ENCODE assay signal across 12 mouse cellular contexts in genomic region chr10:90723941-90724341, GRCm38 (mm10).
DNase-seq lines count a peak whose midpoint lies in the region; ATAC-seq and TF ChIP-seq lines count a peak whose summit lies in the region.
"Had no signal": no experiment of that assay in that cellular context is flagged by ENCODE, and none has a peak within 500 bp of the region (broad histone marks: within the 10 kb centered on the region; RNA-seq: fewer than 3 reads in every experiment).

No protein-coding gene starts in this region.

- intact Hi-C loops in left cerebral cortex, postnatal 4 days (cut with DNase I) = loop anchor here (10.0 kb wide), 1 partner anchor 569 kb away; no protein-coding TSS in a partner anchor
- intact Hi-C loops in left cerebral cortex, adult 2 months (cut with DNase I) = loop anchor here (2.0 to 5.0 kb wide), 2 partner anchors 19 to 243 kb away; no protein-coding TSS in a partner anchor

- ATAC-seq in erythroblast, adult 5-6 weeks (replicated peaks; ENCODE audit: low FRiP score, poor library complexity, severe bottlenecking) = no peak

- peak; percentile 50 for DNase-seq in left cerebral cortex, adult 11 months (ENCODE audit: low spot score)
- no peak for DNase-seq in left cerebral cortex, postnatal 4 days
- DNase-seq in frontal cortex, postnatal 36 days (ENCODE audit: low spot score in 2 of 2) = peak; percentile 46 to 68
- peak; percentile 42 to 55 for DNase-seq in left cerebral cortex, adult 2 months (ENCODE audit: extremely low spot score in 1 of 2, low spot score in 2 of 2)
- peak; percentile 25 for DNase-seq in right cerebral cortex, postnatal 4 days
- DNase-seq in spleen, postnatal 36 days (ENCODE audit: low spot score in 2 of 2) = no peak
- DNase-seq: adrenal gland, adult 2 months; gastrocnemius, postnatal 10 days; kidney, adult 9 months; liver, embryonic 13.5 days; lung, postnatal 14 days had no signal

- TF ChIP-seq CTCF in left cerebral cortex, adult 2 months (IDR thresholded peaks at IDR 0.05) = no peak; the same call in 1 of the 2 replicates

- peak overlapping the region; percentile 92 for H3K27ac ChIP-seq in left cerebral cortex, adult 2 months
- H3K27ac ChIP-seq: liver, embryonic 13.5 days had no signal

- peak overlapping the region; percentile 13; the same call in 1 of the 2 replicates for H3K4me3 ChIP-seq in left cerebral cortex, adult 2 months
- H3K4me3 ChIP-seq: liver, embryonic 13.5 days had no signal

Comparison
In these comparisons a context has a peak if more than half of its experiments do, and no peak if none do; other contexts are left out.
1. DNase-seq: peak in left cerebral cortex, adult 11 months (single experiment), frontal cortex, postnatal 36 days (2 of 2), left cerebral cortex, adult 2 months (2 of 2) and right cerebral cortex, postnatal 4 days (single experiment); none in left cerebral cortex, postnatal 4 days (single experiment) and spleen, postnatal 36 days (0 of 2).